Mouse (Mus musculus): ENCODE results near the gene Nxn. TPM values are rescaled to one million over a fixed set of nuclear protein-coding genes. Genes with fewer than 3 reads are reported as not detected.

Gene Nxn
- polyA plus RNA-seq, 1 experiment from 2014 or later, result 36.0 TPM

DNA sequence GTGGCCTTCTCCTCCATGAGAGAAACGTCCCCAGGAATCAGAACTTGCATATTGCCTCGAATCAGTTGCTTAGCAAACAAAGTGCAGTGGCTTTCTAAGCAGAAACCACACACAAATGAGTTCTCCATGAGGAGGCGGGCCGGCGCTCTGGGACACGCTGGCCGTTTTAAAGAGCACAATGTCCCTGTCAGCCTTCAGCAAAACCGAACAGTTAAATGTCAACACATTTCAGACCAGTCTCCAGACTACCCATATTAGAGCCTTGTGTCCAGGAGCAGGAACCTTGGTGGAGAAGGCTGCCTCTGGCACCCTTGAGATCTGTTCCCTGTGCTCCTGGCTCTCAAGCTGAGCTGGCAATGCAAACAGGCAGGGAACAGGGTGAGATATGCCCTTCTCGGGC, 101.7 kb downstream of the Nxn start:
- 53% methylated on average over 9 of the region's 9 CpGs for WGBS
- DNase-seq (ENCODE audit: low spot score), result no peak
- H3K27me3 ChIP-seq (ENCODE audit: control insufficient read depth, insufficient read depth, low read length), result no peaks in the 10 kb centered on the region

DNA sequence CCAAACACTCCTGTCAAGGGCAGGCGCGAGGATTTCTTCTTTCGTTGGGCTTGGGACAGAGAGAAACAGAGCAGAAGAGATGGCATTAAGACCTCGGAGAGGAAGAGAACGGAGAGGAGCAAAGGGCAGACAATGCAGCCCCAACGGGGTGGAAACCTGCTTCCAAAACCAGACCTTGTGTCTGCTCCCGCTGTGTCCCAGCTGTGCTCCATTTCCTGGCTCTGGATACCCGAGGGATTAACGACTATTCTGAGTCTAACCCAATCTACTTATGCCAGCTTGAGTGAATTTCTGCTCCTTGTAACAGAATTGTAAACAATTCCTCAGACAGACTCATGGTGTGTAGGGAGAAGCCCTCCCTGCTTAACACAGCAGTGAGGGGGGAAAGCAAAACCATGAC, 104.1 kb downstream of the Nxn start:
- Histone ChIP-seq H3K4me1 (replicated peaks; ENCODE audit: control insufficient read depth, insufficient read depth, low read length) (peaks cover 22% of the 10 kb centered on the region), H3K36me3 (replicated peaks; ENCODE audit: control insufficient read depth, insufficient read depth) (no peaks in the 10 kb centered on the region), H3K4me3 (replicated peaks; ENCODE audit: low read length) (no peak overlapping the region), H3K27me3 (ENCODE audit: control insufficient read depth, insufficient read depth, low read length) (no peaks in the 10 kb centered on the region), H3K9me3 (ENCODE audit: control insufficient read depth, low read length) (no peaks in the 10 kb centered on the region), H3K27ac (peak overlapping the region; percentile 40), H3K4me2 (replicated peaks) (no peak overlapping the region), H3K9ac (no peak overlapping the region)
- DNase-seq (ENCODE audit: low spot score) (no peak), ATAC-seq (ENCODE audit: low FRiP score) (no peak)
- 17% methylated on average over 9 of the region's 9 CpGs for WGBS

More for the DNA sequence above, 101.7 kb downstream of the Nxn start:
- H3K36me3 ChIP-seq (replicated peaks; ENCODE audit: control insufficient read depth, insufficient read depth), result no peaks in the 10 kb centered on the region
- ATAC-seq (ENCODE audit: low FRiP score), result no peak
- peaks cover 14% of the 10 kb centered on the region for H3K4me1 ChIP-seq (replicated peaks; ENCODE audit: control insufficient read depth, insufficient read depth, low read length)
- no peak overlapping the region for H3K4me3 ChIP-seq (replicated peaks; ENCODE audit: low read length)
- H3K4me2 ChIP-seq (replicated peaks), result no peak overlapping the region
- H3K9me3 ChIP-seq (ENCODE audit: control insufficient read depth, low read length), result no peaks in the 10 kb centered on the region
- no peak overlapping the region for H3K27ac ChIP-seq
- no peak overlapping the region for H3K9ac ChIP-seq

DNA sequence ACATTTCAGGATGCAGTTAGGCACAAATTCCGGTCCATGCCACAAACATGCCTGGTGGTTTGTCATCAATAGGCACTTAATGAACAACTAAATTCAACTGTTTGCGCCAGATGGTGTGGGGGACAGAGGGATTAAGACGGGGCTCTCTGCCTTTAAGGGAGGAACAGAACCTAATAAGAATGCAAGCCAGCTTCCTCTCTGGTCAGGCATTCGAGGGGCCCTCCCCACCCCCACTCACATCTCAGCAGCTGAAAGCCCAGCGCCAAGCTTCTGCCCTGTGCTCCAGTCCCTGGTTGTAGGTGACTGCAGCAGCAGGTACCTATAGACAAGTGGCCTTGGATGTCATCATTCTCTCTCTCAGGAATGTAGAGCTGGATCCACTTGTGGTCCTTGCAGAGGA, 104.9 kb downstream of the Nxn start:
- Histone ChIP-seq H3K4me3 (replicated peaks; ENCODE audit: low read length) (no peak overlapping the region), H3K9ac (no peak overlapping the region), H3K27me3 (ENCODE audit: control insufficient read depth, insufficient read depth, low read length) (no peaks in the 10 kb centered on the region), H3K9me3 (ENCODE audit: control insufficient read depth, low read length) (no peaks in the 10 kb centered on the region), H3K4me1 (replicated peaks; ENCODE audit: control insufficient read depth, insufficient read depth, low read length) (peaks cover 26% of the 10 kb centered on the region), H3K36me3 (replicated peaks; ENCODE audit: control insufficient read depth, insufficient read depth) (no peaks in the 10 kb centered on the region), H3K27ac (no peak overlapping the region), H3K4me2 (replicated peaks) (no peak overlapping the region)
- DNase-seq (ENCODE audit: low spot score) (no peak), ATAC-seq (ENCODE audit: low FRiP score) (no peak)
- WGBS, result 43% methylated on average over 5 of the region's 5 CpGs

DNA sequence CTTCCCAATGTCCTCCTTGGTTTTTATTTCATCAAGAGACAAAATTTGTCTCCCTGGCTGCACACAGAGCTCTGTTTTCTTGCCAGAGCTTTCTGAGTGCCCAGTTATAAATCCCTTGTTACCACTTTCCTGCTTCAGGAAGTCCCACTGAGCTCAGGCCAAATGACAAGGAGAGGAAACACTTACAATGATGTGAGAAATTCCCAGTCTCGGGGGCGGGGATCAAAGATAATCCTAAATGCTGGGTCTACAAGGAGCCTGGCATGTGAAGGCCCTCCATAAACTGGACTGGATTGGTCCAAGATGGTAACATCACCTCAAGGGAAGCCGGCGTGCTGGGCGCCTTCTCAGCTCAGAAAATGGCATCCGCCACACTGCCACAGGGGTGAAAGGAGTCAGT, 106.1 kb downstream of the Nxn start:
- no peak overlapping the region for H3K9ac ChIP-seq
- no peak for DNase-seq (ENCODE audit: low spot score)
- no peaks in the 10 kb centered on the region for H3K36me3 ChIP-seq (replicated peaks; ENCODE audit: control insufficient read depth, insufficient read depth)
- no peaks in the 10 kb centered on the region for H3K9me3 ChIP-seq (ENCODE audit: control insufficient read depth, low read length)
- H3K4me1 ChIP-seq (replicated peaks; ENCODE audit: control insufficient read depth, insufficient read depth, low read length), result peaks cover 29% of the 10 kb centered on the region
- H3K27ac ChIP-seq, result peak overlapping the region; percentile 71
- no peak for ATAC-seq (ENCODE audit: low FRiP score)
- 68% methylated on average over 6 of the region's 6 CpGs for WGBS
- H3K4me3 ChIP-seq (replicated peaks; ENCODE audit: low read length), result no peak overlapping the region
- no peak overlapping the region for H3K4me2 ChIP-seq (replicated peaks)
- no peaks in the 10 kb centered on the region for H3K27me3 ChIP-seq (ENCODE audit: control insufficient read depth, insufficient read depth, low read length)

DNA sequence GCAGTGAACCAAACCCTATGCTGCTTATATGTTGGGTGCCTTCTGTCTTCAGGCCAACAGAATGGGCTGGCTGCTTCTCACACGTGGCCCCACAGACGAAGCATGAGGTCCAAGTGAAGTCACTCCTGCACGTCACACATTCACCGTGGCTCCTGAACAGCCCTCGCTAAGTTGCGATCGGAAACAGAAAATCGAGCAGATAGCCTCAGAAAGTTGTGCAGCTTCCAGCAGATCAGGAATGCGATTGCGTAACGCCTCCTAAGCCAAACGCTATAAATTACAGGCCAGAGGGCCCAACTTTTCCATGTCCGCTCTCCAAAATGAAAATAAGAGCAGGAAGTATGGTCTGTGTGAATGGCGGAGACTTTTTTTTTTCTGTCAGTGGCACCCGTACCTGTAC, 106.5 kb downstream of the Nxn start:
- Histone ChIP-seq H3K9ac (no peak overlapping the region), H3K27ac (peak overlapping the region; percentile 71), H3K4me1 (replicated peaks; ENCODE audit: control insufficient read depth, insufficient read depth, low read length) (peaks cover 33% of the 10 kb centered on the region), H3K27me3 (ENCODE audit: control insufficient read depth, insufficient read depth, low read length) (no peaks in the 10 kb centered on the region), H3K4me2 (replicated peaks) (no peak overlapping the region), H3K4me3 (replicated peaks; ENCODE audit: low read length) (no peak overlapping the region), H3K9me3 (ENCODE audit: control insufficient read depth, low read length) (no peaks in the 10 kb centered on the region), H3K36me3 (replicated peaks; ENCODE audit: control insufficient read depth, insufficient read depth) (no peaks in the 10 kb centered on the region)
- DNase-seq (ENCODE audit: low spot score) (no peak), ATAC-seq (ENCODE audit: low FRiP score) (no peak)
- WGBS, result 89% methylated on average over 15 of the region's 15 CpGs

DNA sequence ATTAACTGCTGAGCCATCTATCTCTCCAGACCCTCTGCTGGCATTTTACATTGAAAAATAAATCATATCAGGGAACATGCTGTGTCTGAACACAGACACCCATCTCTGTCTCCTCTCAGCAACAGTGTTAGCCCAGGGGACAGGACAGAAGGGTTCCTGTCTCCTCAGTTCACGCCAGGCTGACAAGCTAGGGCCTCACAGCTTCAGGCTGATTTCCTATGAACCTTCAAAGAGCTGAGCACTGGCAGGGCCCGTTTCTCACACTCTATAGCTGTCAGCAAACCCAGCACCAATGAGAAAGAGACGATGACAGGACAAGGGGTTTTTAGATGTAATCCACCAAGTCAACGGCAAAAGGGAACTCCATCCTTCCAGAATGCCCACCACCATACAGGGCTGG, 107.0 kb downstream of the Nxn start:
- H3K9ac ChIP-seq, result no peak overlapping the region
- no peaks in the 10 kb centered on the region for H3K27me3 ChIP-seq (ENCODE audit: control insufficient read depth, insufficient read depth, low read length)
- WGBS, result 87% methylated on average over 4 of the region's 4 CpGs
- no peaks in the 10 kb centered on the region for H3K9me3 ChIP-seq (ENCODE audit: control insufficient read depth, low read length)
- H3K4me1 ChIP-seq (replicated peaks; ENCODE audit: control insufficient read depth, insufficient read depth, low read length), result peaks cover 37% of the 10 kb centered on the region
- H3K27ac ChIP-seq, result peak overlapping the region; percentile 71; the same call in 1 of the 2 replicates
- H3K4me3 ChIP-seq (replicated peaks; ENCODE audit: low read length), result no peak overlapping the region
- DNase-seq (ENCODE audit: low spot score), result no peak
- ATAC-seq (ENCODE audit: low FRiP score), result no peak
- no peak overlapping the region for H3K4me2 ChIP-seq (replicated peaks)
- no peaks in the 10 kb centered on the region for H3K36me3 ChIP-seq (replicated peaks; ENCODE audit: control insufficient read depth, insufficient read depth)

DNA sequence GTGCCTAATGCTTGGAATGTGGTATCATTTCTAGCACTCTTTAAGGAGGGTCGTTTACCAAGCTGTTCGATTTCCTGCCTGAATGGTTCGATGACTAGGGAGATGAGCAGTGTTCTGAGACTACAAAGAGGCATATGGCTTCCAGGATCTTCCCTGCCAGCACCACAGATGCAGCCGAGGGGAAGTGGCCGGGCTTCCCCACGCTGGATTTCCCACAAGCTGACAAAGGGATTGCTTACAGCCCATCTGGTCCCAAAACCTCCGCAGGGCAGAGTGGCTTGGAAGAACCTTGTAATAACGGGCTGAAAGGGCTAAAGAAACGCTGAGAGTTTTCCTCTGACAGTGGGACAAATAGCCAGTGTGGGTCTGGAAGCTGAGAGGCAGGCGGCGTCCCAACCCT, 108.6 kb downstream of the Nxn start:
- H3K9me3 ChIP-seq (ENCODE audit: control insufficient read depth, low read length), result no peaks in the 10 kb centered on the region
- 13% methylated on average over 11 of the region's 11 CpGs for WGBS

DNA sequence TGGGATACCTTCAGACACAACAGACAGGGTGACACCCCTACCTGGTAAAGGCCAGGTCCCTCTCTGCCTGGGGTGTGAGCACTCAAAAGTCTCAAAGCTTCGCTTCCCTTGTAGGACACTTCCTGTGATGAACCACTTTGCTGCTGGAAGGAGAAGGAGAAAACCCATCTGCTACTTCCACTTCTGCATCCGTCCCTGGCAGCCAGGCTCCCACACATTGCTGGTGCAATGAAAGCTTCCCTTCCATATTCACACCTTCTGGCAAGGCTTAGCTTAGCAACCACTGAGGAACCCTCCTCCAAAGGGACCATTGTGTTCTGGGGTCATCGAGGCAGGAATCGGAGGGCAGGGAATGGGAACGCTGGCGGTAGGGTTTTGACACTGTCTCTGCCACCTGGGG, 110.3 kb downstream of the Nxn start:
- no peak for DNase-seq (ENCODE audit: low spot score)
- peaks cover 35% of the 10 kb centered on the region for H3K4me1 ChIP-seq (replicated peaks; ENCODE audit: control insufficient read depth, insufficient read depth, low read length)
- H3K27me3 ChIP-seq (ENCODE audit: control insufficient read depth, insufficient read depth, low read length), result no peaks in the 10 kb centered on the region
- no peak overlapping the region for H3K4me3 ChIP-seq (replicated peaks; ENCODE audit: low read length)
- 76% methylated on average over 6 of the region's 6 CpGs for WGBS
- no peak for ATAC-seq (ENCODE audit: low FRiP score)
- H3K27ac ChIP-seq, result peak overlapping the region; percentile 90; the same call in 1 of the 2 replicates
- no peaks in the 10 kb centered on the region for H3K36me3 ChIP-seq (replicated peaks; ENCODE audit: control insufficient read depth, insufficient read depth)
- H3K9ac ChIP-seq, result no peak overlapping the region
- H3K9me3 ChIP-seq (ENCODE audit: control insufficient read depth, low read length), result no peaks in the 10 kb centered on the region
- H3K4me2 ChIP-seq (replicated peaks), result no peak overlapping the region

More for the DNA sequence above, 108.6 kb downstream of the Nxn start:
- H3K27ac ChIP-seq, result peak overlapping the region; percentile 90
- ATAC-seq (ENCODE audit: low FRiP score) (peak; percentile 47), DNase-seq (ENCODE audit: low spot score) (peak; percentile 74)
- H3K4me3 ChIP-seq (replicated peaks; ENCODE audit: low read length), result no peak overlapping the region
- H3K9ac ChIP-seq, result peak overlapping the region; percentile 41; the same call in 1 of the 2 replicates
- H3K36me3 ChIP-seq (replicated peaks; ENCODE audit: control insufficient read depth, insufficient read depth), result no peaks in the 10 kb centered on the region
- no peaks in the 10 kb centered on the region for H3K27me3 ChIP-seq (ENCODE audit: control insufficient read depth, insufficient read depth, low read length)
- H3K4me2 ChIP-seq (replicated peaks), result no peak overlapping the region
- H3K4me1 ChIP-seq (replicated peaks; ENCODE audit: control insufficient read depth, insufficient read depth, low read length), result peaks cover 40% of the 10 kb centered on the region

DNA sequence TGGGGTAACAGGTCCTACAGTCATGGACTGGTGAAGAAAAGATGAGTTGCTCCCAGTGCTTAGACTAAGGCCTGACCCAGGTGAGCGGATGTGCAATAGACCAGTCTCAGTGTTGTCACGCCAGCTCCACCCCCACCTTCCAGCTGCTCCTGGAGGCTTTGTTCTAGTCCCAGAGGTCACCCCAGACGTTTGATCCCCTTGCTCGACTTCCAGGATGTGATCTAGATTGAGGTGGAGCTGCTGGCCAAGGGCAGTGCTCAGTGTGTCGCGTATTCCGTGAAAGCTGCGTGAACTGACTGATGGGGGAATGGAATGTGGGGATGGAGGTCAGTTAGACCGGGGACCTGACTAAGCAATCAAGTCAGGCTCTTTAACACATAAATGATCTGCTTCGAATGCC, 111.6 kb downstream of the Nxn start:
- DNase-seq (ENCODE audit: low spot score) (no peak), ATAC-seq (ENCODE audit: low FRiP score) (no peak)
- WGBS, result 41% methylated on average over 10 of the region's 10 CpGs
- Histone ChIP-seq H3K27me3 (ENCODE audit: control insufficient read depth, insufficient read depth, low read length) (no peaks in the 10 kb centered on the region), H3K4me1 (replicated peaks; ENCODE audit: control insufficient read depth, insufficient read depth, low read length) (peaks cover 26% of the 10 kb centered on the region; the same call in 1 of the 2 replicates), H3K9ac (no peak overlapping the region), H3K4me2 (replicated peaks) (no peak overlapping the region), H3K9me3 (ENCODE audit: control insufficient read depth, low read length) (no peaks in the 10 kb centered on the region), H3K27ac (no peak overlapping the region), H3K4me3 (replicated peaks; ENCODE audit: low read length) (no peak overlapping the region), H3K36me3 (replicated peaks; ENCODE audit: control insufficient read depth, insufficient read depth) (no peaks in the 10 kb centered on the region)

DNA sequence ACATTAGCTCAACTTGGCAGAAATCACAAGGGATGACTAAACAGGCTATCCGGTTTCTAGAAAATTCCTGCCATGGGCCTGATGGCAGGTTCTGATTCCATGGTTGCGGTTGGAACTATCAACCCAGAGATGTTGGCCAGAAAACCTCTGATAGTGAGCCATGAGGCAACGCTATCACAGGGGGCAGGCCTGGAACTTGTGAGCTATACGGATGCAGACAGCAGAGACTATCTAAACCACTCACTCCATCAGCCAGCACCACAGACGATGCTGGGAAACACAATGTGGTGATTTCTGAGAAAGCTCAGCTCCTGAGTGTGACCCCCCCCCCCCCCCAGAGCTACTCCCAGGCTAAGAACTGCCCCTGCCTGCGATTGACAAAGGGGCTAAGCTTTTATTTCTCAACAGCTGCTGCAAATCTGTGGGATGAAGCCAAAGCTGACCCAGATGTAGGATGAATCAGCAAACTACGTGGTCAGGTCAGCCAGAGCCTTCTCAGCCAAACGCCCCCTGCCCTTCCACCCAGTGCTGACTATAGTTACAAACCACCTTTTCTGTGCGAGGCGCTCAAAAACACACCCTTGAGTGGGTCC, 112.3 kb downstream of the Nxn start:
- no peak overlapping the region for H3K9ac ChIP-seq
- H3K36me3 ChIP-seq (replicated peaks; ENCODE audit: control insufficient read depth, insufficient read depth), result no peaks in the 10 kb centered on the region
- no peaks in the 10 kb centered on the region for H3K27me3 ChIP-seq (ENCODE audit: control insufficient read depth, insufficient read depth, low read length)
- no peak overlapping the region for H3K4me3 ChIP-seq (replicated peaks; ENCODE audit: low read length)
- no peak for ATAC-seq (ENCODE audit: low FRiP score)
- no peak overlapping the region for H3K4me2 ChIP-seq (replicated peaks)
- 71% methylated on average over 10 of the region's 10 CpGs for WGBS
- H3K27ac ChIP-seq, result no peak overlapping the region
- H3K4me1 ChIP-seq (replicated peaks; ENCODE audit: control insufficient read depth, insufficient read depth, low read length), result peaks cover 26% of the 10 kb centered on the region; the same call in 1 of the 2 replicates
- no peak for DNase-seq (ENCODE audit: low spot score)
- H3K9me3 ChIP-seq (ENCODE audit: control insufficient read depth, low read length), result no peaks in the 10 kb centered on the region
